Mouse (Mus musculus) midbrain, embryonic 11.5 days (tissue): ENCODE measurements around the gene Fnip2. TPM values are rescaled to one million over a fixed set of nuclear protein-coding genes. Genes with fewer than 3 reads are reported as not detected.
A peak's percentile ranks its signal among the peaks of the same experiment; 100 is the strongest.

Source experiments
- ATAC-seq: fragments of 200-750 bp; cut with Nextera tagmentation; 2 replicates; pipeline ENCODE4 v1.8.0; 2017; ENCODE audit warnings: moderate TSS enrichment, moderate library complexity; ENCODE audit not compliant: low FRiP score
- DNase-seq: peaks from one replicate; pipeline ENCODE4 v3.0.0; 2015; ENCODE audit warnings: low spot score; ENCODE audit errors: missing footprints
- H3K27ac ChIP-seq: fragments of 300-500 bp; sonication (generic); 2 replicates; pipeline ENCODE4 v1.5.1; 2014; ENCODE audit warnings: low read depth, low read length
- H3K27me3 ChIP-seq: fragments of 300-500 bp; sonication (generic); 2 replicates; pipeline ENCODE4 v1.6.1; 2014; ENCODE audit warnings: mild to moderate bottlenecking, low read length, moderate library complexity, mixed read lengths; ENCODE audit not compliant: control insufficient read depth, insufficient read depth
- H3K36me3 ChIP-seq: fragments of 300-500 bp; sonication (generic); 2 replicates; pipeline ENCODE4 v1.6.1; 2014; ENCODE audit warnings: mild to moderate bottlenecking, low read length, moderate library complexity, mixed read lengths; ENCODE audit not compliant: control insufficient read depth, insufficient read depth
- H3K4me1 ChIP-seq: fragments of 300-500 bp; sonication (generic); 2 replicates; pipeline ENCODE4 v1.6.1; 2014; ENCODE audit warnings: low read length; ENCODE audit not compliant: control insufficient read depth, insufficient read depth
- H3K4me2 ChIP-seq: fragments of 300-500 bp; sonication (generic); 2 replicates; pipeline ENCODE4 v1.6.1; 2014; ENCODE audit warnings: mild to moderate bottlenecking, moderate library complexity
- H3K4me3 ChIP-seq: fragments of 300-500 bp; sonication (generic); 2 replicates; pipeline ENCODE4 v1.5.1; 2014; ENCODE audit warnings: low read depth, low read length
- H3K9ac ChIP-seq: fragments of 300-500 bp; sonication (generic); 2 replicates; pipeline ENCODE4 v1.6.1; 2014; ENCODE audit warnings: low read length
- H3K9me3 ChIP-seq: fragments of 300-500 bp; sonication (generic); 2 replicates; pipeline ENCODE4 v1.6.1; 2016; ENCODE audit warnings: low read length; ENCODE audit not compliant: control insufficient read depth
- WGBS: fragments of 180-500 bp; shearing (Covaris S2); extraction: QIAGEN DNeasy Blood & Tissue Kit; methylation state at CpG from one replicate; pipeline ENCODE4 v1.1.7; 2014; 5-methylcytosine and 5-hydroxymethylcytosine counted together
- polyA plus RNA-seq: library from polyadenylated mRNA; unstranded; fragments of >200 nt; fragmentation: Nextera tagmentation; extraction: Ambion mirVana; gene quantifications from 2 replicates; pipeline ENCODE4 v1.2.1, GENCODE M21; 2014

Gene Fnip2
- polyA plus RNA-seq, 1 experiment from 2014 or later, result 4.9 TPM

DNA sequence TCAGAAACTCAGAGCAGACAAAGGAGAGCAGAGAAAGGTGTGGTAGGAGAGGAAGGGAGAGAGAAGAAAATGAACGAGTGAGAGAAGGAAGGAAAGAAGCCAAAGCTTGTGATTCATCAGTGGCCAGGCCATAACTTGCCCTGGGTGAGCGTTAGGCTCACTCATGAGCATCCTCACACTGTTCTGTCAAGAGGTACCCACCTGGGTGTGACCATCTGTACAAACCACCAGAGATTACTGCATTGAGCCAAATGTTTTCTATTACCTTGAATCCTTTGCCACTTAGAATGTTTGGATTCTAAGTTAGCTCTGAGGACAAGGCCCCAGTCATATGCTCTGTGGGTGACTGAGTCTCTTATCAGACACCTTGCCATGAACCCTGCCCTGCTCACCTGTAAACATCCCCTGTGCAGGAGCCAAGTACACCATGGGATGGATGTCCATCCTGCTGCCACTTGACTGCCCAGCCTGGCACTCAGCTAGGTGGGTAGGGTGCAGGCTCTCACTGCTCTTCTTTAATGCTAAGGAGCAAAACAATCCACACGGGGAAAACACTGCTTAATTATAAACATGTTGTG is 29.9 kb downstream of the Fnip2 start:
- Histone ChIP-seq H3K27me3 (no peaks in the 10 kb centered on the region), H3K36me3 (no peaks in the 10 kb centered on the region), H3K4me1 (no peaks in the 10 kb centered on the region), H3K9ac (no peak overlapping the region), H3K27ac (no peak overlapping the region), H3K4me3 (no peak overlapping the region), H3K4me2 (no peak overlapping the region), H3K9me3 (no peaks in the 10 kb centered on the region)
- ATAC-seq (no peak), DNase-seq (no peak)
- 86% methylated on average over 3 of the region's 3 CpGs for WGBS

DNA sequence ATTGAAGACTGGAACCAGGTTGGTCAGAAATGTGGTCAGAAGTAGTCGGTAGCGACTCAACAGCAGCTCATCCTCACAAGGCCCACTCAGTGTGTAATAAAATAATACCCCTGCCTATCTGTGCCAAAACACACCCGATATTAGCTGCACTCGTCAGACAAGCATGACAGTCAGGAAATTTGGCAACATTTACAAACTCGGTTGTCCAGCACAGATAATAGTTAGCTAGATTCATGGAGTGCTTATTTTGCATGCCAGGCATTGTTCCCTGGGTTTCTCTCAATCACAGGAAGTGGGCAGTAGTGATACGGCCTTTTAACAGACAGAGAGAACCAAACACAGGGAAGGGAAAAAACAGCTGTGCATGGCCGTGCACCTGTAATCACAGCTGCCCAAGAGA is 30.6 kb downstream of the Fnip2 start:
- Histone ChIP-seq H3K9ac (no peak overlapping the region), H3K27me3 (no peaks in the 10 kb centered on the region), H3K9me3 (no peaks in the 10 kb centered on the region), H3K27ac (no peak overlapping the region), H3K4me1 (no peaks in the 10 kb centered on the region), H3K36me3 (no peaks in the 10 kb centered on the region), H3K4me2 (no peak overlapping the region), H3K4me3 (no peak overlapping the region)
- ATAC-seq (no peak), DNase-seq (no peak)
- WGBS, result 91% methylated on average over 7 of the region's 7 CpGs

DNA sequence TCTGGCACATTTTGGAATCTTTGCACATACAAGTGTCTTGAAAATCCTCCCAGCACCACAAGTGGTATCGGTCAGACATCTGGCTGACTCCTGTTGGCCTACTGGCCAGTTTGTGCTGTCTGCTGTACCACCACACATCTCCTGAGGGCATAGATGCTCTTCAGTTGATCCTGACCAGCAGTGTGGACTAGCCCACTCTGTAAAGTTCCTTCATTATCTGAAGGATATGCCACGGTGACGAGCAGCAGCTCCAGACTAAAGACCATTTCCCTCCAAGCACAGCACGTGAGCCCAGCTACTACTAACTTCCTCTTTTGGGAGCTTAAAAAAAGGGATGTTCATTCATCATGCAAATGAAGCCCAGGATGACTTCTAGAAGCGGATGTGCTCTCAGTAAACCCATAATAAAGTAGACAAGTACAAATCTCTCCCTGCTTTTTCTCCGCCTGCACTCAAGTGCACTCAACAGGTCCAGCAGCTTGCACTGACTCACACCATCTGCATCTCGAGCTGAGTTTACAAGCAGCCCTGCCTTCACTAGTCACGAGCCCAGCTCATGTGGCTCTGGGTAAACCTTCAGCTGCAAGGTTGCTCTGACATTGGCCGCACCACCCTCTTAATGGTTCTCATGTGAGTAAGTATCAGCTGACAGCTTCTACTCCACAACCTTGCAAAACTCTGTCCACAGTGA is 35.9 kb downstream of the Fnip2 start:
- 88% methylated on average over 9 of the region's 9 CpGs for WGBS
- no peak overlapping the region for H3K4me2 ChIP-seq
- no peak overlapping the region for H3K27ac ChIP-seq
- H3K9me3 ChIP-seq, result no peaks in the 10 kb centered on the region
- no peak overlapping the region for H3K4me3 ChIP-seq
- ATAC-seq (no peak), DNase-seq (no peak)
- H3K9ac ChIP-seq, result no peak overlapping the region
- no peaks in the 10 kb centered on the region for H3K36me3 ChIP-seq
- H3K27me3 ChIP-seq, result no peaks in the 10 kb centered on the region
- no peaks in the 10 kb centered on the region for H3K4me1 ChIP-seq

DNA sequence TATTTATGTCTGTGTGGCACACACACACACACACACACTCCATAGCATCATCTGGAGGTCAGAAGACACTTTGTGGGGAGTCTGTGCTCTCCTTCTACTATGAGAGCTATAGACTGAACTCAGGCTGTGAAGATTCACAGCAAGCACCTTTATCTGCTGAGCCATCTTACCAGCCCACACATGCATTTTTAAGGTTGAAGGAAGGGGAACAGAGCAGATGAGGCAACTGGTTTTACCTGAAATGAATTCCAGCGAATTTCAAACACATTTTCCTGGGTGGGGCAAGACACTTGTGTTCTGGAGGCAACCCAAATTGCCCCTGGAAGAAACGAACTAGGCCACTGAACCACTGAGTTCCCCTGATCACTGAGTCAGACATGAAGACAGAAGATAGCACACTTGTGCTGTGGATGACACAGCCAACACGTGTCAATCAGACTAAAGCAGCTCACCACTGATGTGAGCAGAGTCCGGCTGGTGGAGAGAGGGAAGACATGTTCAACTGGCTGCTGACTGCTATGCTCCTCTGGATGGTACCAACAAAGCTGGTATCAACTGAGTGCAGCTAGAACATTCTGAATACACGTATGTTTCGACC is 38.0 kb downstream of the Fnip2 start:
- no peak overlapping the region for H3K27ac ChIP-seq
- no peak overlapping the region for H3K4me3 ChIP-seq
- 86% methylated on average over 6 of the region's 6 CpGs for WGBS
- no peaks in the 10 kb centered on the region for H3K4me1 ChIP-seq
- H3K36me3 ChIP-seq, result no peaks in the 10 kb centered on the region
- H3K4me2 ChIP-seq, result no peak overlapping the region
- no peaks in the 10 kb centered on the region for H3K9me3 ChIP-seq
- H3K27me3 ChIP-seq, result no peaks in the 10 kb centered on the region
- H3K9ac ChIP-seq, result no peak overlapping the region
- DNase-seq (no peak), ATAC-seq (no peak)

DNA sequence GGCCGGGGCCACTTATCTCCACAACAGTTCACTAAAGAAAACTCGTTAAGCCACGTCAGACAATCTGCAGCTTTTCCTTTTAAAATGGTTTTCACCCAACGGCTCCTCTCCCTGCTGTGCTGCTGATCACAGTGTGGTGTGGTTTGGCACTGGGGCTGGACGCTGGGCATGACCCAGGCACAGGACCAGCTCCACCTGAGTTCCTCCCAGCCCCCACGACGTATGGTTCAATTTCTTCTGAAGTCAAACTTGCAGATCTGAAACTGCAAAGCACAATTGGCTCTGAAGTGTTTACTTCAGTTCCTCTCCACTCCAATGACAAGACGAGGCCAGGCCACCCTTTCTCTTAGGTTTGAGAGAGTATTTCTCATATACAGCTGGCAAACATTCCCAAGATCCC is 39.1 kb downstream of the Fnip2 start:
- H3K9me3 ChIP-seq, result no peaks in the 10 kb centered on the region
- H3K27me3 ChIP-seq, result no peaks in the 10 kb centered on the region
- no peak overlapping the region for H3K4me3 ChIP-seq
- no peaks in the 10 kb centered on the region for H3K36me3 ChIP-seq
- no peaks in the 10 kb centered on the region for H3K4me1 ChIP-seq
- WGBS, result 65% methylated on average over 8 of the region's 8 CpGs
- no peak overlapping the region for H3K4me2 ChIP-seq
- no peak overlapping the region for H3K27ac ChIP-seq
- no peak for ATAC-seq
- no peak overlapping the region for H3K9ac ChIP-seq
- DNase-seq, result no peak

DNA sequence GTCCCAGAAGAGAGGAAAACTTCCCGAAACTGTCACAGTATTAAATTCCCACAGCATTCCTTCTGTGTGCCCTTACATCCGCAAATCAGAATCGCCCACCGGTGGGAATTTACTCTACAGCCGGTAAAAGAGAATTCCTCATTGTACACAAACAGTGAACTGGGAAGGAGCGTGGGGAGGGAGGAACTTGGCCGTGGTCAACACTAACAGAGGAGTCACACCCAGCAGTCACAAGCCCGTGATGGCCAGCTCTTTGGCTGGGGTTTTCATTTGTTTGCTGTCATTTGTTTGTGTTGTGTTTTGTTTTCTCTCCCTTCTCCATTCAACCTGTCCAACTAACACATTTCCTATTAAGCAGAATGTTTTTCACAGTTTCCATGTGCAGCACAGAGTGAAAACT is 39.7 kb downstream of the Fnip2 start:
- 82% methylated on average over 8 of the region's 8 CpGs for WGBS
- no peak for DNase-seq
- Histone ChIP-seq H3K27ac (no peak overlapping the region), H3K9me3 (no peaks in the 10 kb centered on the region), H3K4me3 (no peak overlapping the region), H3K36me3 (no peaks in the 10 kb centered on the region), H3K27me3 (no peaks in the 10 kb centered on the region), H3K9ac (no peak overlapping the region), H3K4me1 (no peaks in the 10 kb centered on the region), H3K4me2 (no peak overlapping the region)
- ATAC-seq, result no peak

DNA sequence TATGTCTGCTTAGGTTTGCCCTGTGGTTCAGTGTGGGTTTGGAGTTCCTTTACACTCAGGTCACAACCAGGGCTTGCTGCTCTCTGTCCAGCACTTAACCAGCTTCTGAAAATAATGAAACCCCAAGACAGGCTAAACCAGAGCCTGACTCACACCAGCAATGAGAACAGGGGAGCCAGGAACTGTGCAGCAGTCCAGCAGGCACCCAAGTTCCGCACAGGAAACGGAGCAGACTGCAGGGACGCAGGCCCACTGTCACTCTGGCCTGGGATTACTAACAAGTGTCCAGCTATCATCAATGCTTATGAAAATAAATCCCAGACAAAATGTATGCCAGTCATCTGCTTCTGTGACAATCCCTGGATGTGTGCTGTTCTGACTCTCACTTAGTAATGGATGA is 40.1 kb downstream of the Fnip2 start:
- Histone ChIP-seq H3K4me2 (no peak overlapping the region), H3K4me1 (no peaks in the 10 kb centered on the region), H3K27me3 (no peaks in the 10 kb centered on the region), H3K27ac (no peak overlapping the region), H3K4me3 (no peak overlapping the region), H3K9me3 (no peaks in the 10 kb centered on the region), H3K9ac (no peak overlapping the region), H3K36me3 (no peaks in the 10 kb centered on the region)
- ATAC-seq (no peak), DNase-seq (no peak)
- WGBS, result 91% methylated on average over 3 of the region's 3 CpGs

DNA sequence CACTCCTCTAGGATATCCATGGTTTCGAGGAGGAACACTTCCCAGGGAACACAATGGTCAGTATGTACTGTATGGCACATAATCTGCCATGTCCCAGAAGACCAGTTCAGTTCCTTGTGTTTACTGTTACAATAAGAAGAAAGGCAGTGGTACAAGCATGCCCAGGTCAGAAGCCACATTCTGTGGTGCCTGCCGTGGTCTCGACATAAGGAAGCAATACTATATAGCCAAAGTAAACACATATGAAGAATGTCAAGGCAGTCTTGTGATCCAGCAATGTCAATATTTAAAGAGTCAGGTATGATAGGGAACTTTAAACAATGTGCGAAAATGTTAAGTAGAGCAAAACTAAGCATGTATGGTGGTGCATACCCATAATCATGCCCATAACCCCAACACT is 44.2 kb downstream of the Fnip2 start:
- Histone ChIP-seq H3K4me2 (no peak overlapping the region), H3K4me3 (no peak overlapping the region), H3K27me3 (no peaks in the 10 kb centered on the region), H3K9ac (no peak overlapping the region), H3K27ac (no peak overlapping the region), H3K4me1 (peaks cover 18% of the 10 kb centered on the region), H3K9me3 (no peaks in the 10 kb centered on the region), H3K36me3 (no peaks in the 10 kb centered on the region)
- WGBS, result 84% methylated on average over 4 of the region's 4 CpGs
- ATAC-seq (no peak), DNase-seq (no peak)

DNA sequence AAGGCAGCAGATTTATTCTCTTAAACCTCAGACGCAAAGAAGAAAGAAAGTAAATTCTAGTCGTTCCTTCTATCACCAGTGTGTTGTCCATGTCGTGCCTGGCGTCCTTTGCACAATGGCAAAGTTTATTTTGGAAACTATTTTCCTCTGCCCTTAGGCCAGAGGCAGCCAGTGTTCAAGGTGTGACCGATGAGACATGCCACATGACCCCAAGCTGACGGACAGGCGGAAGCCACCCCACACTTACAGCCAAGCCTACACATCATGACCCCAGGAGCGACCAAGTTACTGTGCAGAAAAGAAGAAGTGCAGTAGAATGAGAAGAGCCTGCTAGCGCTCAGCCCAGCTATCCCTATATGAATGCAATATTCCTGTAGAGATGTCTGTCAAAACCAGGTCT is 47.7 kb downstream of the Fnip2 start:
- H3K27me3 ChIP-seq, result no peaks in the 10 kb centered on the region
- ATAC-seq, result peak; percentile 35; the same call in 1 of the 2 replicates

More for the DNA sequence above, 47.7 kb downstream of the Fnip2 start:
- no peak overlapping the region for H3K4me2 ChIP-seq
- no peak overlapping the region; the same call in 1 of the 2 replicates for H3K9ac ChIP-seq
- H3K9me3 ChIP-seq, result no peaks in the 10 kb centered on the region
- H3K27ac ChIP-seq, result peak overlapping the region; percentile 20; the same call in 1 of the 2 replicates
- peaks cover 20% of the 10 kb centered on the region for H3K4me1 ChIP-seq
- H3K4me3 ChIP-seq, result no peak overlapping the region
- H3K36me3 ChIP-seq, result 0 out of 2 replicates have a peak, but pooled peaks cover 1% of the 10 kb centered on the region
- WGBS, result 72% methylated on average over 9 of the region's 9 CpGs
- no peak for DNase-seq
